Mouse (Mus musculus) layer of hippocampus, adult 9-11 months (tissue): ENCODE results near the gene Pxn.
"Not testable (repeated sequence)": the region's sequence is repeated elsewhere in the genome, so short reads cannot be mapped to it uniquely, and the experiment has no call there.

Experiments
- DNase-seq: peaks from one replicate; pipeline ENCODE4 v3.0.0; 2022

Pxn gene

GRCm38 (mm10) chr5:115487353-115487752 is 19.1 kb upstream of the Pxn start:
- DNase-seq: no peak

- no peak for DNase-seq
Measured at GRCm38 (mm10) chr5:115487942-115488580, 18.4 kb upstream of the Pxn start.

- DNase-seq: peak; percentile 84
Measured at GRCm38 (mm10) chr5:115488841-115489698, 17.4 kb upstream of the Pxn start.

- peak; percentile 91 for DNase-seq
Measured at GRCm38 (mm10) chr5:115489699-115490637, 16.5 kb upstream of the Pxn start.

- no peak for DNase-seq
Measured at GRCm38 (mm10) chr5:115490638-115491000, 15.9 kb upstream of the Pxn start.

- DNase-seq: no peak
Measured at GRCm38 (mm10) chr5:115491076-115491475, 15.4 kb upstream of the Pxn start.

GRCm38 (mm10) chr5:115491771-115492322 is 14.6 kb upstream of the Pxn start:
- peak; percentile 47 for DNase-seq

- no peak for DNase-seq
Measured at GRCm38 (mm10) chr5:115492711-115493335, 13.7 kb upstream of the Pxn start.

- no peak for DNase-seq
Measured at GRCm38 (mm10) chr5:115493441-115493840, 13.0 kb upstream of the Pxn start.

GRCm38 (mm10) chr5:115495618-115496017 is 10.9 kb upstream of the Pxn start:
- not testable (repeated sequence) for DNase-seq

- DNase-seq: no peak
Measured at GRCm38 (mm10) chr5:115497033-115497432, 9.4 kb upstream of the Pxn start.

- DNase-seq: no peak
Measured at GRCm38 (mm10) chr5:115498307-115499240, 7.9 kb upstream of the Pxn start.

- peak; percentile 36 for DNase-seq
Measured at GRCm38 (mm10) chr5:115500383-115500935, 6.0 kb upstream of the Pxn start.

GRCm38 (mm10) chr5:115503035-115503434 is 3.4 kb upstream of the Pxn start:
- no peak for DNase-seq

GRCm38 (mm10) chr5:115505617-115506016 is 859 bp upstream of the Pxn start:
- DNase-seq: not testable (repeated sequence)

- DNase-seq: no peak
Measured at GRCm38 (mm10) chr5:115507267-115507980, 948 bp downstream of the Pxn start.

GRCm38 (mm10) chr5:115507981-115508858 is 1.7 kb downstream of the Pxn start:
- no peak for DNase-seq

GRCm38 (mm10) chr5:115508859-115509147 is 2.3 kb downstream of the Pxn start:
- DNase-seq: no peak

GRCm38 (mm10) chr5:115509321-115509761 is 2.9 kb downstream of the Pxn start:
- no peak for DNase-seq
